Mouse (Mus musculus): ENCODE measurements around the gene Kpna4. TPM values are rescaled to one million over a fixed set of nuclear protein-coding genes. Genes with fewer than 3 reads are reported as not detected.
"Not testable (repeated sequence)": the region's sequence is repeated elsewhere in the genome, so short reads cannot be mapped to it uniquely, and the experiment has no call there.

Gene Kpna4
- total RNA-seq, 2 experiments from 2014 or later, result 56.0 to 60.5 TPM

DNA sequence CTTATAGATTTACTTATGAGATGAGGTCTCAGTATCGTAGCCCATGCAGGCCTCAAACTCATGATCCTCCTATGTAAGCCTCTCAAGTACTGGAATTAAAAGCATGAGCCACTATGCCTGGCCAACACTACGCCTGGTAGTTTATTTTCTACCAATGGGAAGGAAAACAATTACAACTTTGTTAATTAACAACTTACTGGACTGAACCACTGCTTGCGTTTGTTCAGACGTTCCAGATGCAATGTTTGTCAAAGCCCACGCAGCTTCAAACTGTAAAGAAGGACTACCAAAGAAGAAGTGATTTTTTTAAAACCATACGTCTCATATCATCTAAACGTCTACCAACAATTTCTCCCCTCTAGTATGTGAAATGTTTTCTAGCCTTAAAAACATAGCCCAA, 32.5 kb downstream of the Kpna4 start:
- DNase-seq, result no peak

DNA sequence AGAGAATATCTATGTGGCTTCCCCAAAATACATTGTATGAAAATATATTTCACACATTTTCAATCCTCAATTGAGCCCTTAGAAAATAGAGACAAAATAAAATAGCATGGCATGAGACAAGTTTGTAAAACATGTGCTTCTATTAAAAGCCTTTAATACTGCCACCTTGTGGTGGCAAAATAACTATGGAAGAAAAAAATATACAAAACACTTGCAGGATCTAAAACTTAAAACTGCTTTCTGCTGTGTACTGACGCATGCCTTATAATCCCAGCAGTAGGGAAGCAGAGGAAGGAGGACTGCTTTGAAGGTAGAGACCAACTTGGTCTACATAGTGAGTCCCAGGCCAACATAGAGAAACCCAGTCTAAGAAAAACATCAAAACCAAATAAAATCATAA, 62.9 kb downstream of the Kpna4 start:
- no peak for DNase-seq

DNA sequence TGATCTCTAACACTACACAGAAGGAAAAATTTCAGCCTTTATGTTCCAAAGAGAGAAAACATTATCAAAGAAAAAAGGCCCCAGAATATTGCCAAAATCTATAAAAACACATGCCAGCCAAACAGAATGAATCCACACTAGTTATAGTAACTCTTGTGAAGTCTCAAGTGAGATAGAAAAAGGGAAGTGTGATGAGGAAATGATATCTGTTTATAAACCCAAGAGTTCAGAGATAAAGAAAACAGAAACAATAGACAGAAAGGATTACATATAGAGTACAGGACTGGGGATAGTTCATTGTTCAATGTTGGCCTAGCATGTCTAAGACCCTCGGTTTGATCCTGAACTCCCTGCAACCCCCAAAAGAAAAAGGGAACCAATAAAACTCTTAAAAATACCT, 64.1 kb downstream of the Kpna4 start:
- DNase-seq, result no peak

DNA sequence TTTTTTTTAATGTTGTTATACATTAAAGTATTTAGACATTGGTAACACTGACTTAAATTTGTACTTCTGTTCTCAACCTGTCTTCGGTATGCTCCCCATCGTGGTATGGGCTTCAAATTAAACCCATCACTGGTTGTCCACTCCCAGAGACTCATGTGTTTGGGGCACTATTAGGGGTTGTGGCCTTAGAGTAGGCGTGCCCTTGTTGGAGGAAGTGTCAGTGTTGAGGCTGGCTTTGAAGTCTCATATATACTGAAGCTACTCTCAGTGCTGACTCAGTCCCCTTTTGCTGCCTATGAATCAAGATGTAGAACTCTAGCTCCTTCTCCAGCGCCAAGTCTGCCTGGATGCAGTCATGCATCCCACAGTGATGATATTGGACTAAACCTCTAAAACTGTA, 66.2 kb downstream of the Kpna4 start:
- no peak for DNase-seq

DNA sequence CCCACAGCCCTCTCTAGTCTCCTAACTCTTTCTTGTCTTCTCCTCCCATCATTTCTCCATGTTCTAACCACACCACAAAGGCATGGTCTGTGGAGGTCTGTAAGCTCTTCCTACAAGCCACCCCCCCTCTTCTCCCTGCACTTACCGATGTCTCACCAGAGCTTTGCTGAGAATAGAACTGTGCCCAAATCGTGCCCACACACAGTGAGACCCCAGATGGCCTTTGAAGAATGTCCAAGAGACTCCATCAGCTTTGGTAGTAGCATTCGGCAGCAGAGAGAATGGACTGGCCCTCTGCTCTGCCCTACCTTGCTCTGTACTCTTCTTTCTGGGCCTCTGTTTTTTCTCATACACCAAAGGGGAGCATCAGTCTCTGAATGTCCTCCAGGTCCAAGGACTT, 71.0 kb downstream of the Kpna4 start:
- no peak for DNase-seq

DNA sequence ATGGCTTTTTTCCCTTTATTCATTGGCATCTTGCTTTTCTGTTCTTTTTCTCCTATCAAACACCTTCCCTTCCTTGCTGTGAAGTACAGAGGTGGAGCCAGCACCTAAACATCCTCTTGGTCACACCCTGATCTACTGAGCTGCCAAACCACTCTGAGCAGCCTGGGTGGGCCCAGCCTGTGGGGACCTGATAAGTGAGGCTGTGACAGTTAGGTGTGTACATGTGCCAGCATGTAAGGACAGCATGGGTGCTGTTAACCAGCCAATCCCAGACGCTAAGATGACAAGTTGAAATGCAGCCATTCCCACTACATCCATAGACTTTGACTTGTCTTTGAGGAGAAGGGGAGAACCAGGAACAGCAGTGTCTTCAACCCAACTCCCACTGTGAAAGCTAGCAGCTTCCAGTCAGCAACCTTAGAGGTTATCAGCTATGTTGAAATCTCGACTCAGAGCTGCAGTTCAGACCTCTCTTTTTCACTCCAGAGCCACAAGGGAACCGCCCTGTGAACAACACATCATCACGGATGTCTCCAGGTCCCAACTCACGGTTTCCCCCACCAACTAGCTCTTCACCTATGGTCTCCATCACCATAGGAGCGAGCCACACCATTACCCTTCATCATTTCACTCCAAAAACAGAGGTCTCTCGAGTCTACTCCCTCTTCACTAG, 72.0 kb downstream of the Kpna4 start:
- DNase-seq, result no peak

DNA sequence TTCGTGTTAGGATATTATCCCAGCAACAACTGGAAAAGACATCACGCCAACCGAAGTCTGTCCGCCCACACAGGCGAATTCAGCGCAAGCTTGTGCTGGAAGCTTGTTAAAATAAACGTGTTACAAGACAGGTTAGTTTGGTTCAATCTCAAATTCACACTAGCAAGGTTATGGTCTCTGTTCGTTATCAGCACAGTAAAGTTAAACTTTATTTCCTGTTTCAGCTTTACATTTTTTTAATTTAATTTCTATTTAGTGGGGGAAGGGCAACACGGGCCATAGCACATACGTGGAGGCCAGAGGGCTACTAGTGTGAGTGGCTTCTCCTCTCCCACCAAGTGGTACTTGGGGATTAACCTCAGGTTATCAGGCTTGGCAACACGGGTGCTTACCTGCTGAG, 75.0 kb downstream of the Kpna4 start:
- no peak for DNase-seq

DNA sequence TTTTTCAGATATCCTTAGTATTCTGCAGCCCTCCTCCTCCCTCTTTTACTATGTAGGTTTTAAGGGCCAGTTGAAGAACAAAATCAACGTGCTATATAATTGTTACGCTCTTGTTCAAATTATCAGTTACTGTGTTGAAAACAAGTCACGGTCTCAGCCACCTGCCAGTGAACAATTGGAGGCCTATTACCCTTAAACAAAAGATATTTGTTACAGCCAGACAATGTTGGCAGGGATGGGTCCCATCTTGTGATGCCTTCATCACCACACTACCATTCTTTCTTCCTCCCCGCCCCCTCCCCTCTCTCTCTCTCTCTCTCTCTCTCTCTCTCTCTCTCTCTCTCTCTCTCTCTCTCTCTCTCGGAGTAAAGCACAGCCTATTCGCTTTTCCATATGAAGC, 77.9 kb downstream of the Kpna4 start:
- no peak for DNase-seq

DNA sequence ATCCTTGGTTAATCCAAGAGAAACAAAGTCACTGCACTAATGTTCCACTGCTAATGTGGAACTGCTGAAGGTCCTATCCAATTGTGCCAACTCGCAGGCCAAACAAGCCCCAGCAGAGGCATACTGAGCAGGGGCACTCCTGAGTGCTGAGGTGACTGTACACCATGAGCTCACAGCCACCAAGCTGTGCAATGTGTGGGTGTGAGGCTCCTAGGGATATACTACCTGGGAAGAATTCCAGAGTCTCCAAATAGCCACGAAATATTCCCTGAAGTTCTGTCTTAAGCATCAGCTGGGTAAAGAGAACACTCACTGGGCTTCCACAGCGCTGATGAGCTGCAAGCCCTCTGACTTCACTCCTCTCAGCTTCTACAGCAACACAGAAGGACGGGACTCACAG, 79.2 kb downstream of the Kpna4 start:
- no peak for DNase-seq

DNA sequence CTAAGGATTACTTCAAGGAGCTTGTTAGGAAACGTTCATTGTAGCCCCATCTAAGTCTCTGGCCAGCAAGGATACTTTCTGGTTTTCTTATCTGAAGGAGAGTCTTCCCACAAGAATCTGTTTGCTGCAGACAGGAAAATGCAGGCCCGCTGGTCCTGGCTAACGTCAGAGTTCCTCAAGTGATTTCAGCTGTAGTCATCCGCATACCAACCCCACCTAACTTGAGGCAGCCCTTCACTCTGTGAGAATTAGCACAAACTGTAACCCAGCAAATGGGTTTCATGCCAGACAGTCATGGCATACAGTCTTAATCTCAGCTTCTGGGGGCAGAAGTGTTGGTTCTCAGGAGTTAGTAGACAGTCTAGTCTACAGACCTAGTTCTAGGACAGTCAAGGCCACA, 80.4 kb downstream of the Kpna4 start:
- DNase-seq, result no peak

DNA sequence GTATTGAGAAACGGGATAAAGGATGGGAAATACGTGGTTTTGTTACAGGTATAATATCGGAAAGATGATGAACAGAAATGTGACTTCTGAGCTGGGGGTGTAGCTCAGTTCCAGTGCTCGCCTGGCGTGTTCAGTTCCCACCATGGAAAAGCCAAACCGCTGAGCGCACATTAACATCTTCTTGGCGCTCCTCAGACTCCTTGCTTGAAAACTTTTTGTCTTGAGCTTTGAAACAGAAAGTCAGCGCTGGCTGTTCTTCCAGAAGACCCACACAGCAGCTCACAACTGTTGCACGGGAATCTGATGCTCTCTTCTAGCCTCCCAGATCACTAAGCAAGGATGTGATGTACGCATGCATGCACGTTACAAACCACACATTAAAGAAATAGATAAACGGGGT, 81.2 kb downstream of the Kpna4 start:
- DNase-seq, result no peak

DNA sequence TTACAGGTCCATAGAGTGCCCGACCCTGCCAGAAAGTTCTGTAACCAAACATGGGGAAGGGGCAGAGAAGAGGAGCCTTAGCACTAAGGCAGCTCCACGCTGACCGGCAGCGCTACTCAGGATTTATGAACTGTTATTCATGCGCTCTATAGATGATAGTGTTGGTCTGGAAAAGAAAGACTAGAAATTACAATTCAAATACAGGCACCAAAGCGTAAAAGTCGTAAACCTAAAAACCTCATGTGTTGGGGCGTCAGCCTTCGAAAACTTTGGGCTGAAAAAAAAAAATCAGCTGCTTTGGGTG, 81.6 kb downstream of the Kpna4 start:
- no peak for DNase-seq

DNA sequence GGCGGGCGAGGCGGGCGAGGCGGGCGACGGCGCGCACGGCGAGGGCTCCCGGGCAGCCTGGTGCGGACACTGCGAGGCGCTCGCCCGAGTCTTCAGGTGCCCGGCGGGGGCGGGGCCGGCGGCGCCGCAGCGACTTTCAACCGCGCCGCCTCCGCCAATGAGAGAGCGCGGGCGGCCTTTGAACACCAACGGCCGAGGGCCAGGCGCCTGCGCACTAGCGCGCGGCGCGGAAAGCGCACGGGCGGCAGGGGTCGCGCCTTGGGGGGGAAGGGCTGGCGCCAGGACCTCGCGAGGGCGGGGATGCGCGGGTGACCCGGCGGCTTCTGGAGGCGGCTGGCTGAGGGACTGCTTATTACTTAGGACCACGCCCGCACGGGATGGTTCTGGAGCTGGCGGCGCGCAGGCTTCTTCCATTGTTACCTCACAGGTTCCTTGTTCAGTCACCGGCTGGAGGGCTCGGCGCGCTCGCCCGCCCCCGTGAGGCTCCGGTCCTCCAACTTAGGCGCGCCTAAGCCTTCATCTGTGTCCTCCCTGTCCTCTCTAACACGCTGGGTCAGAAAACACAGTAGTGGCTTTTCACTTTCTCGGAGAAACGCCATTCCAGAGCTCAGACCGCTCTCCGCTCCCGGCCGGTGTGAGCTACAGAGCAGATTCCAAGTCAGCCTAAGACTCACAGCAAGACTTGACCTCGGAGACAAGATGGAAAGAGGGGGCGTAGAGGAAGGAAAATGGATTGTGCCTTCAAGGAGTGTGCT, 82.1 kb downstream of the Kpna4 start, which contains the start of gene Trim59:
Trim59 (minus strand) TSS at position 111 of the 755 bp plus-strand sequence.
- peak; percentile 91 for DNase-seq

DNA sequence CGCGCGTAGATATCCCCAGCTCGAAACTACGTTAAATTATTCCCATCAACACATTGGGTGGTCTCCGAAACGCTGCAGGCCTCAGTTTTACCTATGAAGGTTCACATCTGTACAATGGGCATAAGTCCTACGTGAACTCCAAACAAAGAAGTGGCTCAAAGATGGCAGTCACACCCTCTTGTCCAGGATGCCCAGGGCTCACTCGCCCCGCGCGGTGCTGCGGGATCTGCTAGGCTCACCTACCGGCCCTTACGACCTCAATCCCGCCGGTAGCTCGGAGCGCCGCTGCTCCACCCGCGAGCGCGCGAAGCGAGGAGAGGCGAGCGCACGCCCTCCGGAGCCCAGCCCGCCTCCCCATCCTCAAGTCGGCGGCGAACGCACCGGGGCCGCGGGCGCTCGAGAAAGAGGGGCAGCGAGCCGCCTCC, 82.7 kb downstream of the Kpna4 start:
- DNase-seq, result no peak

DNA sequence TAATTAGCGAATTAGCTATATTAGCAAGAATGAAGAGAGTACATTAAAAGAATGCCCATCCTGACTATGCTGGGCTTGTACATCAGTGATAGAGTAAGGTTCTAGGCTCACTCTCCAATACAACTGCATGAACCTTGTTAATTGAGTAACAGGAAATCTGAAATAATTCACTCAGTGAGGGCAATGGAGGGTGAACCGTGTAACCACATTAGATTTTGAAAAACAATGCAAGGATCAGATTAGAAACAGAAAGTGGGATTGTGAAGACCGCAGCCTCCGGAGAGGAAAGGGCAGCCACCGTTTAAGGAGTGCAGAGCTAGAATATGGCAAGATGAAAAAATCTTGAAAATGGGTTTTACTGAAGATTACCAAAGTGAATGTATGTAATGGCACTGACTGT, 85.6 kb downstream of the Kpna4 start:
- DNase-seq, result no peak

DNA sequence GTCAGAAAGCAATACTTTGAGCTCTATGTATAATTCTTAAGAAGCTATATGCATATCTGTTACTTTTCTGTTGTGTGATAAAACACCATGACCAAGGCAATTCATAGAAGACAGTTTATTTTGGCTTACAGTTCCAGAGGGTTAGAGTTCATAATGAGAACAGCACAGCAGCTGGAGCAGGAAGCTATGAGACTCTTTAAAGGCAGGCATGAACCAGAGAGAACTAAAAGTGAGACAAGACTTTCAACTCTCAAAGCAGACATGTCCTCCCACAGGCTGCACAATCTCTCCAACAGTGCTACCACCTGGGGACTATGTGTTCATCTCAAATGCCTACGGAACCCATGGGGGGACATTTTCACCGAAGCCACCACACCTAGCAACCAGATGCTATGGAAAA, 86.8 kb downstream of the Kpna4 start:
- no peak for DNase-seq

DNA sequence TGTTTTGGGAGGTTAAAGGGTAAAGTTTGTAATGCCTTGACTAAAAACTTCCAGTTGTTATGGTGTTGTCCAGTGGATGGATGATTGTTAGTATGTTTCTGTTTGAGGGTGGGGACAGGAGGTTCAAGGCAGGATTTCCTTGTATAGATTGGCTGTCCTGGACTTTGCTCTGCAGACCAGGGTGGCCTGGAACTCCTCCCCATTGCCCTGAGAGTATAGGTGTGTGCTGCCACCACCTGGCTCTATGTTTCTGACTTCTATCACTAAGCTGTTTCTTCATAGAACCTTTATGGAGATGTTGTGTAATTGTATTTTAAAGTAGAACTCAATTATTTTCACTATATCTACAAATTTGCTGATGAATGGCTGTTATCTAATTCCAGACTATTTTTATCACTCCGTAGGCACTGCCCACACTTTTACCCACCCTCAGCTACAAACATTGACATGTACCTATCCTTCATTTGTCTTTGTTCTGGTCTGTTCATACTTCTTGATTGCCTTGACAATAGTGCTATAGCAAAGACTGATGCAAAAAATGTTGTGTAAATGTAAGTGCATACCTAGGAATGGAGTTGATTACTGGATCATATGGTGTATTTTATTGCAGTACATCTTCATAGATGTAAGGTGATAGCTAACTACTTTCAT, 100.7 kb downstream of the Kpna4 start:
- no peak for DNase-seq

DNA sequence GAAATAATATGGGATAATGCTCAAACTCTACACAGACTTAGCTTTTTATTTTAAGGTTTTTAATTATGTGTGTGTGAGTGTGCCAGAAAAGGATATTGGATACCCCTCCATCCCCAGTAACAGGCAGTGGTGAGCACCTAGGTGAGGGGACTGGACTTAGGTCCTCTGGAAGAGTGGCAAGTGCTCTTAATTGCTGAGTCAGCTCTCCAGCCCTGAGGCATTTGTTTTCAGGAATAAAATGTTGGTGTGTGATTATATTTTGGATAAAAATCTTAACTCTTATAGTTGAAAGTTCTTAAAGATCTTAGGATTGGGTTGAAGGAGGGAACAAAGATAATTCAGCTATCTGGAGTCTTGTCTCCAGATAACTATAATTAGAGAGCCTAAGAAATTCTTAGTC, 106.1 kb downstream of the Kpna4 start:
- DNase-seq, result no peak

DNA sequence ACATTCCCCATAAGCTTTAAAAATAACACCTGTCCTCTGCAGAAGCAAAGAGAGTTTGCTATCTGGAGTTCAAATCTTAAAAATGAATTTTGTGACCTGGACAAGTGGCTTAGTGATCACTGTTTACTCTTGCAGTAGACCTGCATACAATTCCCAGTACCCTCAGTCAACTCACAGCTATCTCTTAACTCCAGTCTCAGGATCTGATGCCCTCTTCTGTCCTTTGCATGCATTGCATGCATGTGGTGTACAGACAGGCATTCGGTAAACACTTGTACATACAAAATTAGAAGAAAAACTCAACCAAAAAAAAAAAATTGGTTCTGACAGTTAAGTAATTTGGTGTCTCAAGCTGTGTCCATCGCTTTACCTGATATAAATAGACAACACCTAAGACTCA, 106.6 kb downstream of the Kpna4 start:
- peak; percentile 17 for DNase-seq

DNA sequence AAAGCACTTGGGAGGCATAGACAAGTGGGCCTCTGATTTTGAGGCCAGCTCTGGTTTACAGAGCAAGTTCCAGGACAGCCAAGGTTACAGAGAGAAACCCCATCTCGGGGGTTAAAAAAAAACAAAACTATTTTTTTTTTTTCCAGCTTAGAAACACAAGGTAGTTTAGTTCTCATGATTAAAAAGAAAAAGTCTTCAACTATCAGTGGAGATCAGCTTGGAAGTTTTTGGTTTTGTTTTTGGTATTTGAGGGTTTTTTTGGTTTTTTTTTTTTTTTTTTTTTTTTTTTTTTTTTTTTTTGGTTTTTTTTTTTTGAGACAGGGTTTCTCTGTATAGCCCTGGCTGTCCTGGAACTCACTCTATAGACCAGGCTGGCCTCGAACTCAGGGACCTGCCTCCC, 108.3 kb downstream of the Kpna4 start:
- DNase-seq, result not testable (repeated sequence)

DNA sequence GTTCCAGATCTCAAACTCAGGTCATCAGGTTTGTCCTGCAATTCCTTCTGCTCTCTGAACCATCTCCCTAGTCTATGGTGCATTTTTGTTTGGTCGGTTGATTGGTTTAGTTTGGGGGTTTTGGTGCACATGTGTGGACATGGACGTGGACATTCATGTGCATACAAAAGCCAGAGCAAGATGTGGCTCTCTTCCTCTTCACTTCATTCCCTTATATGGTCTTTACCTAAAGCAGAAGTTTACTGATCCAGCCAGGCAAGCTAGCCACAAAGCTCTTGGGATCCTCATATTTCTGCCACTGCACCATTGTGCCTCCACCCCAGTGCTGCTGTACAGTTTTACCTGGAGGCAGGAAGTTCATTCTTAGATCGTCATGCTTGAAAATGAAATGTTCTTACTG, 109.7 kb downstream of the Kpna4 start:
- DNase-seq, result no peak

Measured in heart, postnatal 4 days (tissue).